In genomic region chr1:183117827-183118825, GRCm38 (mm10) we compare ENCODE assay signal across 11 mouse cellular contexts.
DNase-seq lines count a peak whose midpoint lies in the region; ATAC-seq and TF ChIP-seq lines count a peak whose summit lies in the region.
"Had no signal": no experiment of that assay in that cellular context is flagged by ENCODE, and none has a peak within 500 bp of the region (broad histone marks: within the 10 kb centered on the region; RNA-seq: fewer than 3 reads in every experiment).

No protein-coding gene starts in this region.

- no peaks in the 10 kb centered on the region for H3K36me3 ChIP-seq in intestine, postnatal 0 days (ENCODE audit: control insufficient read depth, insufficient read depth)
- no peaks in the 10 kb centered on the region for H3K36me3 ChIP-seq in intestine, embryonic 16.5 days (ENCODE audit: control insufficient read depth, insufficient read depth, low read length)
- no peaks in the 10 kb centered on the region for H3K36me3 ChIP-seq in ES-E14 (ENCODE audit: control insufficient read depth, insufficient read depth, low read length, poor library complexity, severe bottlenecking)
- no peaks in the 10 kb centered on the region for H3K36me3 ChIP-seq in embryonic facial prominence, embryonic 12.5 days
- no peaks in the 10 kb centered on the region for H3K36me3 ChIP-seq in limb, embryonic 15.5 days

- no peaks in the 10 kb centered on the region for H3K4me1 ChIP-seq in intestine, postnatal 0 days (replicated peaks; ENCODE audit: control insufficient read depth, insufficient read depth, low read length)
- H3K4me1 ChIP-seq in intestine, embryonic 16.5 days (ENCODE audit: control insufficient read depth, insufficient read depth, low read length): peaks cover 11% of the 10 kb centered on the region
- no peaks in the 10 kb centered on the region for H3K4me1 ChIP-seq in ES-E14 (ENCODE audit: control insufficient read depth in 2 of 2, insufficient read depth in 2 of 2, low read length in 2 of 2, poor library complexity in 1 of 2)
- peaks cover 39% of the 10 kb centered on the region for H3K4me1 ChIP-seq in embryonic facial prominence, embryonic 12.5 days
- peaks cover 66% of the 10 kb centered on the region for H3K4me1 ChIP-seq in limb, embryonic 15.5 days

- in situ Hi-C loops in ES-E14 (cut with MboI; ENCODE audit: low sequenced_read_pairs in 2 of 2, unreplicated experiment in 2 of 2): no loop called here

- H3K27ac ChIP-seq in intestine, postnatal 0 days (ENCODE audit: low read depth, low read length): no peak overlapping the region
- no peak overlapping the region for H3K27ac ChIP-seq in intestine, embryonic 16.5 days (ENCODE audit: low read length)
- peak overlapping the region; percentile 1; the same call in 1 of the 2 replicates for H3K27ac ChIP-seq in ES-E14 (ENCODE audit: insufficient read depth, low read depth, low read length, poor library complexity, severe bottlenecking)
- H3K27ac ChIP-seq in embryonic facial prominence, embryonic 12.5 days: peak overlapping the region; percentile 67
- H3K27ac ChIP-seq in limb, embryonic 15.5 days: peak overlapping the region; percentile 85

- peak; percentile 18; the same call in 1 of the 2 replicates for TF ChIP-seq CTCF in intestine, postnatal 0 days (IDR thresholded peaks at IDR 0.05; ENCODE audit: low read depth)

- WGBS in intestine, postnatal 0 days: 80% methylated on average over 21 of the region's 21 CpGs
- 73% methylated on average over 21 of the region's 21 CpGs for WGBS in intestine, embryonic 16.5 days
- WGBS in embryonic facial prominence, embryonic 12.5 days: 47% methylated on average over 21 of the region's 21 CpGs
- WGBS in limb, embryonic 15.5 days: 28% methylated on average over 21 of the region's 21 CpGs

- no peak overlapping the region for H3K4me2 ChIP-seq in intestine, postnatal 0 days (replicated peaks; ENCODE audit: low read depth)
- H3K4me2 ChIP-seq in intestine, embryonic 16.5 days (ENCODE audit: low read depth, low read length): no peak overlapping the region
- H3K4me2 ChIP-seq in embryonic facial prominence, embryonic 12.5 days (replicated peaks): no peak overlapping the region
- no peak overlapping the region for H3K4me2 ChIP-seq in limb, embryonic 15.5 days

- no peak overlapping the region for H3K9ac ChIP-seq in intestine, postnatal 0 days (ENCODE audit: low read depth, low read length)
- no peak overlapping the region for H3K9ac ChIP-seq in intestine, embryonic 16.5 days (ENCODE audit: low read depth, low read length)
- no peak overlapping the region for H3K9ac ChIP-seq in ES-E14 (ENCODE audit: insufficient read depth, low read depth, low read length, poor library complexity, severe bottlenecking)
- H3K9ac ChIP-seq in embryonic facial prominence, embryonic 12.5 days: no peak overlapping the region
- no peak overlapping the region for H3K9ac ChIP-seq in limb, embryonic 15.5 days

- no peak for ATAC-seq in intestine, postnatal 0 days
- no peak for ATAC-seq in intestine, embryonic 16.5 days
- ATAC-seq in embryonic facial prominence, embryonic 12.5 days (ENCODE audit: insufficient number of reproducible peaks, insufficient read depth, low FRiP score, low TSS enrichment): no peak
- ATAC-seq in limb, embryonic 15.5 days (ENCODE audit: insufficient number of reproducible peaks, low FRiP score, low TSS enrichment, low read depth): no peak
- ATAC-seq in megakaryocyte-erythroid progenitor cell, adult 5-6 weeks (replicated peaks; ENCODE audit: low FRiP score, low TSS enrichment, poor library complexity, severe bottlenecking): no peak
- ATAC-seq: Patski had no signal

- no peaks in the 10 kb centered on the region for H3K9me3 ChIP-seq in intestine, postnatal 0 days (ENCODE audit: control insufficient read depth)
- no peaks in the 10 kb centered on the region for H3K9me3 ChIP-seq in intestine, embryonic 16.5 days (ENCODE audit: control insufficient read depth, low read length)
- no peaks in the 10 kb centered on the region for H3K9me3 ChIP-seq in ES-E14 (ENCODE audit: control insufficient read depth, insufficient read depth, low read depth, low read length)
- H3K9me3 ChIP-seq in embryonic facial prominence, embryonic 12.5 days: no peaks in the 10 kb centered on the region
- no peaks in the 10 kb centered on the region for H3K9me3 ChIP-seq in limb, embryonic 15.5 days

- DNase-seq in ES-E14 (ENCODE audit: low read depth, low spot score): no peak
- no peak for DNase-seq in right cerebral cortex, postnatal 14 days
- DNase-seq: cerebellum, adult 11 months; gastrocnemius, postnatal 25 days; thymus, adult 18-20 months had no signal

- no peak overlapping the region for H3K4me3 ChIP-seq in intestine, postnatal 0 days (ENCODE audit: low read depth, low read length)
- no peak overlapping the region for H3K4me3 ChIP-seq in intestine, embryonic 16.5 days (ENCODE audit: low read length)
- no peak overlapping the region for H3K4me3 ChIP-seq in ES-E14 (ENCODE audit: insufficient read depth in 1 of 2, low read depth in 1 of 2, low read length in 2 of 2, poor library complexity in 1 of 2, severe bottlenecking in 1 of 2)
- no peak overlapping the region for H3K4me3 ChIP-seq in embryonic facial prominence, embryonic 12.5 days
- H3K4me3 ChIP-seq in limb, embryonic 15.5 days: no peak overlapping the region

- no peaks in the 10 kb centered on the region for H3K27me3 ChIP-seq in intestine, postnatal 0 days (replicated peaks; ENCODE audit: control insufficient read depth, insufficient read depth, low read length)
- no peaks in the 10 kb centered on the region for H3K27me3 ChIP-seq in intestine, embryonic 16.5 days (replicated peaks; ENCODE audit: control insufficient read depth, insufficient read depth, low read length)
- no peaks in the 10 kb centered on the region for H3K27me3 ChIP-seq in embryonic facial prominence, embryonic 12.5 days
- H3K27me3 ChIP-seq in limb, embryonic 15.5 days: no peaks in the 10 kb centered on the region
- H3K27me3 ChIP-seq: Patski had no signal

TF ChIP-seq in ES-E14, 5 proteins besides CTCF, POLR2A, EP300 and RAD21:
- no peak for TF ChIP-seq MAFK (IDR thresholded peaks at IDR 0.05; ENCODE audit: insufficient read depth, low read depth, low read length)
- TF ChIP-seq CHD2 (IDR thresholded peaks at IDR 0.05; ENCODE audit: low read depth, low read length): no peak
- no peak for TF ChIP-seq ZNF384 (IDR thresholded peaks at IDR 0.05; ENCODE audit: low read depth, low read length)
- TF ChIP-seq HCFC1 (IDR thresholded peaks at IDR 0.05; ENCODE audit: borderline replicate concordance, insufficient read depth, low read length): no peak
- TF ChIP-seq ZC3H11A (IDR thresholded peaks at IDR 0.05; ENCODE audit: borderline replicate concordance, low read depth, low read length): no peak

Comparison
In these comparisons a context has a peak if more than half of its experiments do, and no peak if none do; other contexts are left out.
1. H3K27ac ChIP-seq: peak in ES-E14 (single experiment), embryonic facial prominence, embryonic 12.5 days (single experiment) and limb, embryonic 15.5 days (single experiment); none in intestine, postnatal 0 days (single experiment) and intestine, embryonic 16.5 days (single experiment).